Mouse (Mus musculus) C2C12 (cell line): ENCODE data around the gene Glrp1. TPM values are rescaled to one million over a fixed set of nuclear protein-coding genes. Genes with fewer than 3 reads are reported as not detected.

ENCODE experiments used
- H3K27me3 ChIP-seq: one replicate; pipeline ENCODE4 v1.6.1; 2011; ENCODE audit not compliant: control insufficient read depth, insufficient read depth, insufficient read length
- H3K36me3 ChIP-seq: one replicate; pipeline ENCODE4 v1.6.1; 2011; ENCODE audit not compliant: control insufficient read depth, insufficient read depth
- H3K4me3 ChIP-seq: one replicate; pipeline ENCODE4 v1.5.1; 2011; ENCODE audit warnings: mild to moderate bottlenecking, control low read depth; ENCODE audit not compliant: poor library complexity, insufficient read depth, severe bottlenecking
- H3K79me2 ChIP-seq: one replicate; pipeline ENCODE4 v1.6.1; 2011; ENCODE audit not compliant: control insufficient read depth, insufficient read depth
- H3K79me3 ChIP-seq: one replicate; pipeline ENCODE4 v1.6.1; 2011; ENCODE audit warnings: low read depth, control low read depth
- H3ac ChIP-seq: one replicate; pipeline ENCODE3; 2011; ENCODE audit warnings: low read depth; ENCODE audit not compliant: control insufficient read depth, insufficient read length
- CEBPB ChIP-seq: IDR thresholded peaks from one replicate; pipeline ENCODE4 v1.6.1; 2011; ENCODE audit warnings: low read depth, mild to moderate bottlenecking, control low read depth, moderate library complexity
- CTCF ChIP-seq: IDR thresholded peaks from one replicate; pipeline ENCODE4 v1.5.1; 2011; ENCODE audit not compliant: control insufficient read depth, insufficient read depth, insufficient read length
- FOSL1 ChIP-seq: IDR thresholded peaks from one replicate; pipeline ENCODE4 v1.8.0; 2011; ENCODE audit warnings: mild to moderate bottlenecking, low read length; ENCODE audit not compliant: poor library complexity, insufficient read depth, severe bottlenecking
- MAX ChIP-seq: IDR thresholded peaks from one replicate; pipeline ENCODE4 v1.6.1; 2011; ENCODE audit warnings: mild to moderate bottlenecking, control low read depth
- MYOD1 ChIP-seq: IDR thresholded peaks from one replicate; pipeline ENCODE4 v1.6.1; 2011; ENCODE audit warnings: low read depth; ENCODE audit not compliant: control insufficient read depth, insufficient read length
- MYOG ChIP-seq: IDR thresholded peaks from one replicate; pipeline ENCODE4 v1.6.1; 2011; ENCODE audit not compliant: control insufficient read depth, insufficient read length; ENCODE audit errors: extremely low read depth
- USF1 ChIP-seq: IDR thresholded peaks from one replicate; pipeline ENCODE4 v1.6.1; 2011; ENCODE audit warnings: low read depth, mild to moderate bottlenecking, control low read depth, moderate library complexity
- long read RNA-seq, 2 experiments: library from polyadenylated mRNA; unstranded; transcript quantifications; one replicate each; pipeline ENCODE4 v2.0.0; 2019 to 2020
- polyA plus RNA-seq: library from polyadenylated mRNA; unstranded; fragments of >200 nt; fragmentation: generic; extraction: Trizol; gene quantifications from one replicate; pipeline ENCODE4 v1.2.1, GENCODE M21; 2012; ENCODE audit warnings: missing spikeins

The Glrp1 gene
- 1.3 TPM for polyA plus RNA-seq
- long read RNA-seq, experiment 1, partial matches to known transcripts: 0 of 1 reads
- long read RNA-seq, experiment 1, other reads (novel, unspliced or antisense): 0 of 1 reads
- long read RNA-seq, experiment 2, partial matches to known transcripts: 0 of 2 reads
- long read RNA-seq, experiment 2, other reads (novel, unspliced or antisense): 2 of 2 reads

DNA sequence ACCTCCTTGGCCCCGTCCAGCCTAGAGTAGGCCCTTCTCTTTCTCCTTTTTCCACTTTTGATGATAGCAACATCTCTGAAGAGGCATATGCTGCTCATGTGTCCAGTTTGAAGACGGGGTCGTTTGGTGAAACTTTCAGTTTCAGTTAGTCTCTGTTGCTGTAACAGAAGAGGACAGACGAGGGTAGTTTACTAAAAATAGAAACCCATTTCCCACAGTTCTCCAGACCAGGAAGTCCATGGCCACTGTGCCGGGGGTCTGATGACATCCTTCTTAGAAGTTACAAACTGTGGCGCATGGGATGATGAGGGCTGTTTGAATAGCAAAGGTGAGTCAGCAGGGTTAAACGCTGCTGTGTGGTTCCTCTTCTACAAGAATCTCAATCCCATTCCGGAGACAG is at the start of gene Glrp1:
Glrp1 (minus strand) TSS at position 278 of the 400 bp plus-strand sequence.
- Histone ChIP-seq H3K36me3 (no peaks in the 10 kb centered on the region), H3K27me3 (no peaks in the 10 kb centered on the region), H3K79me3 (no peaks in the 10 kb centered on the region), H3K4me3 (no peak within 1 kb of the TSS), H3ac (no peak within 1 kb of the TSS), H3K79me2 (no peaks in the 10 kb centered on the region)
- TF ChIP-seq MYOG (no peak), MYOD1 (no peak)

- Histone ChIP-seq H3K79me3 (no peaks in the 10 kb centered on the region), H3ac (no peak overlapping the region), H3K27me3 (no peaks in the 10 kb centered on the region), H3K4me3 (no peak overlapping the region), H3K36me3 (peaks cover 5% of the 10 kb centered on the region), H3K79me2 (peaks cover 19% of the 10 kb centered on the region)
- no peak for TF ChIP-seq MYOD1
- no peak for TF ChIP-seq CTCF
- no peak for TF ChIP-seq USF1
- no peak for TF ChIP-seq MYOG
- TF ChIP-seq FOSL1: no peak
- TF ChIP-seq MAX: no peak
- TF ChIP-seq CEBPB: no peak
Measured at GRCm38 (mm10) chr1:88559258-88559657, 49.4 kb upstream of the Glrp1 start.

DNA sequence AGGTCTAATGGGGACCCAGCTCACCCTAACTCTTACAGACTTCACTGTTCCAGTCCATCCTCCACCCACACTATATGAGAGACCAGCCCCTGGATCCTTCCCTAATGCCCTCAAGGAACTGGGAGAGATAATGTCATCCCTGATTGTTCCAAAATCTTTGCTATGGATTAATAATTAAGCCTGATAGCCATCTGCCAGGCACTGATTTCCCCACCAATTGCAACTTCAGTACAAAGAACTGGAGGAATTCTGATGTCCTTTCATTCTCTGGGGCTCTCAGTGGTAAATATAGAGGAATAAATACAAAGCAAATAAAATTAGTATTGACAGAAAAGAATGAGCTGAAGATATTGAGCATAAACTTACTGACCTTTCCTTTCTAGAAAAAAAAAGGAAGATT is 48.9 kb upstream of the Glrp1 start:
- H3K4me3 ChIP-seq: no peak overlapping the region
- H3K27me3 ChIP-seq: no peaks in the 10 kb centered on the region
- no peaks in the 10 kb centered on the region for H3K79me3 ChIP-seq
- peaks cover 5% of the 10 kb centered on the region for H3K36me3 ChIP-seq
- no peak for TF ChIP-seq MYOG
- TF ChIP-seq USF1: no peak
- TF ChIP-seq MYOD1: no peak
- no peak for TF ChIP-seq CTCF
- TF ChIP-seq FOSL1: no peak
- no peak for TF ChIP-seq CEBPB
- TF ChIP-seq MAX: no peak
- peaks cover 19% of the 10 kb centered on the region for H3K79me2 ChIP-seq
- H3ac ChIP-seq: no peak overlapping the region

GRCm38 (mm10) chr1:88556401-88556800 is 46.5 kb upstream of the Glrp1 start:
- Histone ChIP-seq H3K27me3 (no peaks in the 10 kb centered on the region), H3K79me3 (no peaks in the 10 kb centered on the region), H3K4me3 (no peak overlapping the region), H3K79me2 (peaks cover 19% of the 10 kb centered on the region), H3ac (no peak overlapping the region), H3K36me3 (peaks cover 5% of the 10 kb centered on the region)
- TF ChIP-seq CTCF: no peak
- peak; percentile 56 for TF ChIP-seq CEBPB
- peak; percentile 18 for TF ChIP-seq MYOD1
- TF ChIP-seq FOSL1: peak; percentile 84
- no peak for TF ChIP-seq USF1
- peak; percentile 90 for TF ChIP-seq MAX

DNA sequence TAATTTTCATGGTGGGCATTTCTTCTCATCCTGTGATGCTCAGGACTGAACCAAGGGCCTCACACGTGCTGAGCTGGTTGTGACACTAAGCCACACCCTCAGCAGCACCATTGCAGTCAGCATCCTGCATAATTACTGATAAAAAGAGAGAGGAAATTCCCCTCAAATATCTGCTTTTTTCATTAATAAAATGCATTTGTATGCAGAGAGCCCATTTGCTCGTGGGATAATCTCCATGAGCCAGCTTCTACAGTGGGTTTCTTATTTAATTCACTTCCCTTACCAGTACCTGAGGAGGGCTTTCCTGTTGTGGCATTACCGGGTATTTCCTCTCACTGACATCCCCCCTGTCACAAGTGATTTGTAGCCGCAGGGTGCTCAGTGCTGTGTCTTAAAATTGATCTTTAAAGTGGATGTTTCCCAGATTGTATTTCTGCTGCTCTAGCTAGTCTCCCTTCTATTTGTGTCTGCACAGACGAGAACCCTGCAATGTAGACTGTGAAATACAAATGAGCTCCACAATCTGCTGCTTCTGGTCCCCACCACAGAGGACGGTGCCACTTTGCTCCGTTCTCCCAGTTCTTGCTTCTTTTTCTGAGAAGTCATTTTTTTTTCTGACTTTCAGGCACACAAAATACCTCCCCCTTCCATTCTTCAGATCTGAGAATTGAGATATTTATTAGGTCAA is 43.8 kb upstream of the Glrp1 start:
- H3K27me3 ChIP-seq: no peaks in the 10 kb centered on the region
- H3K4me3 ChIP-seq: no peak overlapping the region
- TF ChIP-seq MAX (no peak), MYOG (no peak), CTCF (no peak), MYOD1 (no peak), CEBPB (no peak), USF1 (no peak), FOSL1 (no peak)
- peaks cover 5% of the 10 kb centered on the region for H3K36me3 ChIP-seq
- H3K79me3 ChIP-seq: no peaks in the 10 kb centered on the region
- no peak overlapping the region for H3ac ChIP-seq
- H3K79me2 ChIP-seq: peaks cover 19% of the 10 kb centered on the region

DNA sequence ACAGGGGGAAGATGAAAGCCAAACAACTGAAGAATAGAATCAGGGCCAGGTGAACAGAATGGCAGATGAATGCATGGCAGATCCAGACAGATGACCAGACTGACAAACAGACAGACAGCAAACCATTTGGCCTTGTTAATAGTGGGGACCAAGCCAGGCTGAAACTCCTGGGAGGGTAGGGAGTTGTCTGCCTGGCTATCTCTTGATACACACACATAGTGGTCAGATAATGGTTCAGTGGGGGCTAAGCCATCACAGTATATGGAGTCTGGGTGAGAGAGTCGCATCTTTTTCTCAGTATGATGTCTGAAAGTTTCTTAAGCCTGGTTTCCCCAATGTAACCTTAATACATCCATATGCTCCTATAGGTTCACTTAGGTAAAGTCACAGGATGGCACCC is 39.4 kb upstream of the Glrp1 start:
- Histone ChIP-seq H3K36me3 (no peaks in the 10 kb centered on the region), H3K79me3 (no peaks in the 10 kb centered on the region), H3K4me3 (no peak overlapping the region), H3ac (no peak overlapping the region), H3K27me3 (no peaks in the 10 kb centered on the region), H3K79me2 (no peaks in the 10 kb centered on the region)
- no peak for TF ChIP-seq FOSL1
